Mouse (Mus musculus) frontal cortex, postnatal 36 days (tissue): ENCODE data around the gene Ntn1.

Experiments used
- DNase-seq, 2 experiments: peaks; one replicate each; pipeline ENCODE4 v3.0.0; 2022; ENCODE audit warnings: low spot score in 2 of 2

Ntn1 gene

GRCm38 (mm10) chr11:68407266-68407926, 6.8 kb upstream of the Ntn1 start:
- DNase-seq: no peak

GRCm38 (mm10) chr11:68405576-68405975, 5.0 kb upstream of the Ntn1 start:
- DNase-seq: no peak

GRCm38 (mm10) chr11:68404185-68404584, 3.6 kb upstream of the Ntn1 start:
- no peak for DNase-seq

- no peak for DNase-seq
These were observed 805 bp upstream of the Ntn1 start for GRCm38 (mm10) chr11:68401428-68401827.

GRCm38 (mm10) chr11:68400021-68400671, 477 bp downstream of the Ntn1 start:
- peak in 1 of 2 experiments; percentile 15 for DNase-seq

- DNase-seq: peak in 1 of 2 experiments; percentile 17
These were observed 1.0 kb downstream of the Ntn1 start for GRCm38 (mm10) chr11:68399548-68400020.

- DNase-seq: no peak
These were observed 1.6 kb downstream of the Ntn1 start for GRCm38 (mm10) chr11:68398891-68399547.

GRCm38 (mm10) chr11:68395546-68395945, 5.1 kb downstream of the Ntn1 start:
- DNase-seq: no peak

GRCm38 (mm10) chr11:68394749-68395148, 5.9 kb downstream of the Ntn1 start:
- no peak for DNase-seq

- DNase-seq: no peak
These were observed 6.6 kb downstream of the Ntn1 start for GRCm38 (mm10) chr11:68393897-68394490.

- no peak for DNase-seq
These were observed 10.0 kb downstream of the Ntn1 start for GRCm38 (mm10) chr11:68390381-68391287.

- no peak for DNase-seq
These were observed 11.0 kb downstream of the Ntn1 start for GRCm38 (mm10) chr11:68389621-68390020.

GRCm38 (mm10) chr11:68388655-68389015, 12.0 kb downstream of the Ntn1 start:
- no peak for DNase-seq

GRCm38 (mm10) chr11:68387971-68388654, 12.5 kb downstream of the Ntn1 start:
- DNase-seq: no peak

GRCm38 (mm10) chr11:68387441-68387760, 13.2 kb downstream of the Ntn1 start:
- DNase-seq: no peak

GRCm38 (mm10) chr11:68386589-68387440, 13.8 kb downstream of the Ntn1 start:
- peak in 1 of 2 experiments; percentile 13 for DNase-seq

GRCm38 (mm10) chr11:68385921-68386588, 14.6 kb downstream of the Ntn1 start:
- peak in 1 of 2 experiments; percentile 7 for DNase-seq

- peak in 1 of 2 experiments; percentile 9 for DNase-seq
These were observed 15.4 kb downstream of the Ntn1 start for GRCm38 (mm10) chr11:68385021-68385821.
